Mouse (Mus musculus) lung, postnatal 0 days (tissue): ENCODE measurements around the gene Col6a2. TPM values are rescaled to one million over a fixed set of nuclear protein-coding genes. Genes with fewer than 3 reads are reported as not detected.
A peak's percentile ranks its signal among the peaks of the same experiment; 100 is the strongest.

ENCODE experiments used
- ATAC-seq: fragments of 200-750 bp; cut with Nextera tagmentation; 2 replicates; pipeline ENCODE4 v1.8.0; 2017; ENCODE audit warnings: moderate library complexity
- DNase-seq: peaks from one replicate; pipeline ENCODE4 v3.0.0-alpha.2; 2016; ENCODE audit warnings: low spot score
- H3K27ac ChIP-seq: fragments of 300-500 bp; sonication (generic); 2 replicates; pipeline ENCODE4 v1.5.1; 2014; ENCODE audit warnings: antibody characterized with exemption, mild to moderate bottlenecking, low read length, mixed read lengths
- H3K27me3 ChIP-seq: fragments of 300-500 bp; sonication (generic); replicated peaks from 2 replicates; pipeline ENCODE4 v1.6.1; 2014; ENCODE audit warnings: low read length, mixed read lengths; ENCODE audit not compliant: insufficient read depth
- H3K36me3 ChIP-seq: fragments of 300-500 bp; sonication (generic); 2 replicates; pipeline ENCODE4 v1.6.1; 2014; ENCODE audit warnings: low read length, mixed read lengths; ENCODE audit not compliant: insufficient read depth
- H3K4me1 ChIP-seq: fragments of 300-500 bp; sonication (generic); 2 replicates; pipeline ENCODE4 v1.6.1; 2014; ENCODE audit warnings: antibody characterized with exemption, low read depth, low read length, mixed read lengths; ENCODE audit not compliant: insufficient read depth
- H3K4me2 ChIP-seq: fragments of 300-500 bp; sonication (generic); replicated peaks from 2 replicates; pipeline ENCODE4 v1.6.1; 2014; ENCODE audit warnings: low read depth, mild to moderate bottlenecking, low read length, moderate library complexity, mixed read lengths
- H3K4me3 ChIP-seq: fragments of 300-500 bp; sonication (generic); 2 replicates; pipeline ENCODE4 v1.5.1; 2014; ENCODE audit warnings: low read depth, low read length
- H3K9ac ChIP-seq: fragments of 300-500 bp; sonication (generic); replicated peaks from 2 replicates; pipeline ENCODE4 v1.6.1; 2014; ENCODE audit warnings: low read depth, mild to moderate bottlenecking
- H3K9me3 ChIP-seq: fragments of 300-500 bp; sonication (generic); 2 replicates; pipeline ENCODE4 v1.6.1; 2016; ENCODE audit warnings: low read length, mixed read lengths
- CTCF ChIP-seq: IDR thresholded peaks from 2 replicates; pipeline ENCODE4 v1.5.1; 2016; ENCODE audit warnings: antibody characterized with exemption, mild to moderate bottlenecking
- EP300 ChIP-seq: IDR thresholded peaks from 2 replicates; pipeline ENCODE4 v1.6.1; 2016; ENCODE audit warnings: antibody characterized with exemption, mild to moderate bottlenecking, control low read depth
- WGBS: fragments of 180-500 bp; shearing (Covaris S2); extraction: QIAGEN DNeasy Blood & Tissue Kit; methylation state at CpG from one replicate; pipeline ENCODE4 v1.1.7; 2014; 5-methylcytosine and 5-hydroxymethylcytosine counted together
- polyA plus RNA-seq: library from polyadenylated mRNA; unstranded; fragments of >200 nt; fragmentation: Nextera tagmentation; extraction: Ambion mirVana; gene quantifications from 2 replicates; pipeline ENCODE4 v1.2.1, GENCODE M21; 2015

The Col6a2 gene
- polyA plus RNA-seq, 1 experiment from 2014 or later = 272 TPM

GRCm38 (mm10) chr10:76639952-76640351 lies 16.5 kb upstream of the Col6a2 start:
- TF ChIP-seq EP300 (no peak), CTCF (no peak)
- Histone ChIP-seq H3K9me3 (no peaks in the 10 kb centered on the region), H3K36me3 (no peaks in the 10 kb centered on the region), H3K9ac (no peak overlapping the region), H3K4me3 (no peak overlapping the region), H3K4me1 (peaks cover 13% of the 10 kb centered on the region; the same call in 1 of the 2 replicates), H3K27me3 (no peaks in the 10 kb centered on the region), H3K4me2 (no peak overlapping the region), H3K27ac (no peak overlapping the region)
- ATAC-seq = no peak
- WGBS = 82% methylated on average over 2 of the region's 2 CpGs
- DNase-seq = no peak

GRCm38 (mm10) chr10:76636601-76637000 lies 13.2 kb upstream of the Col6a2 start:
- H3K27ac ChIP-seq = peak overlapping the region; percentile 85
- peaks cover 25% of the 10 kb centered on the region; the same call in 1 of the 2 replicates for H3K4me1 ChIP-seq
- H3K4me3 ChIP-seq = no peak overlapping the region
- no peak for TF ChIP-seq CTCF
- TF ChIP-seq EP300 = no peak
- no peaks in the 10 kb centered on the region for H3K36me3 ChIP-seq
- 85% methylated on average over 4 of the region's 4 CpGs for WGBS
- no peak overlapping the region for H3K9ac ChIP-seq
- no peaks in the 10 kb centered on the region for H3K9me3 ChIP-seq
- ATAC-seq (no peak), DNase-seq (no peak)
- H3K4me2 ChIP-seq = no peak overlapping the region
- no peaks in the 10 kb centered on the region for H3K27me3 ChIP-seq

- no peak overlapping the region for H3K9ac ChIP-seq
- peaks cover 25% of the 10 kb centered on the region; the same call in 1 of the 2 replicates for H3K4me1 ChIP-seq
- peak; percentile 92 for DNase-seq
- H3K4me2 ChIP-seq = no peak overlapping the region
- H3K9me3 ChIP-seq = no peaks in the 10 kb centered on the region
- ATAC-seq = peak; percentile 79
- H3K27me3 ChIP-seq = no peaks in the 10 kb centered on the region
- no peaks in the 10 kb centered on the region for H3K36me3 ChIP-seq
- TF ChIP-seq EP300 (peak; percentile 99), CTCF (no peak)
- no peak overlapping the region for H3K4me3 ChIP-seq
- H3K27ac ChIP-seq = peak overlapping the region; percentile 85
- 35% methylated on average over 3 of the region's 3 CpGs for WGBS
Observed at GRCm38 (mm10) chr10:76636026-76636425, 12.6 kb upstream of the Col6a2 start.

GRCm38 (mm10) chr10:76634584-76634983 lies 11.2 kb upstream of the Col6a2 start:
- peaks cover 25% of the 10 kb centered on the region; the same call in 1 of the 2 replicates for H3K4me1 ChIP-seq
- TF ChIP-seq EP300 (no peak), CTCF (no peak)
- no peaks in the 10 kb centered on the region for H3K36me3 ChIP-seq
- ATAC-seq = peak; percentile 5
- 42% methylated on average over 5 of the region's 5 CpGs for WGBS
- no peaks in the 10 kb centered on the region for H3K9me3 ChIP-seq
- H3K27ac ChIP-seq = peak overlapping the region; percentile 90
- H3K4me2 ChIP-seq = no peak overlapping the region
- DNase-seq = peak; percentile 57
- no peak overlapping the region for H3K9ac ChIP-seq
- no peak overlapping the region for H3K4me3 ChIP-seq
- H3K27me3 ChIP-seq = no peaks in the 10 kb centered on the region

GRCm38 (mm10) chr10:76634094-76634571 lies 10.7 kb upstream of the Col6a2 start:
- peak; percentile 99 for TF ChIP-seq EP300
- 0 out of 2 replicates have a peak, but pooled peaks have one; percentile 0 for TF ChIP-seq CTCF
- ATAC-seq = peak; percentile 92
- Histone ChIP-seq H3K9me3 (no peaks in the 10 kb centered on the region), H3K36me3 (no peaks in the 10 kb centered on the region), H3K9ac (no peak overlapping the region), H3K27me3 (no peaks in the 10 kb centered on the region), H3K27ac (peak overlapping the region; percentile 90), H3K4me2 (no peak overlapping the region), H3K4me1 (peaks cover 25% of the 10 kb centered on the region; the same call in 1 of the 2 replicates), H3K4me3 (no peak overlapping the region)
- peak; percentile 95 for DNase-seq
- WGBS = 25% methylated on average over 7 of the region's 7 CpGs

GRCm38 (mm10) chr10:76632630-76633029 lies 9.2 kb upstream of the Col6a2 start:
- ATAC-seq = no peak

More at GRCm38 (mm10) chr10:76632630-76633029, 9.2 kb upstream of the Col6a2 start:
- TF ChIP-seq CTCF = no peak
- TF ChIP-seq EP300 = no peak
- H3K4me1 ChIP-seq = peaks cover 25% of the 10 kb centered on the region; the same call in 1 of the 2 replicates
- H3K4me3 ChIP-seq = no peak overlapping the region
- H3K36me3 ChIP-seq = no peaks in the 10 kb centered on the region
- no peak overlapping the region for H3K9ac ChIP-seq
- DNase-seq = no peak
- H3K9me3 ChIP-seq = no peaks in the 10 kb centered on the region
- H3K27me3 ChIP-seq = no peaks in the 10 kb centered on the region
- WGBS = 43% methylated on average over 8 of the region's 8 CpGs
- no peak overlapping the region for H3K4me2 ChIP-seq
- 0 out of 2 replicates have a peak overlapping the region, but pooled peaks have one; percentile 32 for H3K27ac ChIP-seq
